Mouse (Mus musculus) E14TG2a.4 (cell line): ENCODE data around the gene Mapk3.

Source experiments
- H3K27me3 ChIP-seq: 2 replicates; pipeline ENCODE4 v1.6.1; 2014; ENCODE audit warnings: low read length, control low read depth; ENCODE audit not compliant: insufficient read depth
- H3K36me3 ChIP-seq: 2 replicates; pipeline ENCODE4 v1.6.1; 2014; ENCODE audit warnings: low read length, control low read depth; ENCODE audit not compliant: insufficient read depth
- H3K4me1 ChIP-seq: replicated peaks from 2 replicates; pipeline ENCODE4 v1.6.1; 2014; ENCODE audit warnings: low read depth, low read length, control low read depth
- H3K4me3 ChIP-seq: replicated peaks from 2 replicates; pipeline ENCODE4 v1.5.1; 2014; ENCODE audit warnings: mild to moderate bottlenecking, low read length
- H3K9me3 ChIP-seq: 2 replicates; pipeline ENCODE4 v1.6.1; 2014; ENCODE audit warnings: low read length, control low read depth
- CTCF ChIP-seq: conservative IDR thresholded peaks from 2 replicates; pipeline ENCODE4 v1.5.1; 2014; ENCODE audit warnings: low read length
- NANOG ChIP-seq: IDR thresholded peaks from 2 replicates; pipeline ENCODE4 v1.6.1; 2014; ENCODE audit warnings: borderline replicate concordance, low read length, mixed read lengths
- POU5F1 ChIP-seq: IDR thresholded peaks from 2 replicates; pipeline ENCODE4 v1.6.1; 2014; ENCODE audit warnings: low read length, borderline replicate concordance

Mapk3 gene

GRCm38 (mm10) chr7:126784469-126784868 is 25.1 kb downstream of the Mapk3 start:
- H3K4me3 ChIP-seq: no peak overlapping the region; the same call in 1 of the 2 replicates
- TF ChIP-seq CTCF: no peak
- TF ChIP-seq POU5F1: no peak
- TF ChIP-seq NANOG: no peak
- no peaks in the 10 kb centered on the region for H3K27me3 ChIP-seq
- no peaks in the 10 kb centered on the region for H3K9me3 ChIP-seq
- H3K4me1 ChIP-seq: peaks cover 89% of the 10 kb centered on the region
- H3K36me3 ChIP-seq: peaks cover 76% of the 10 kb centered on the region

- no peak overlapping the region for H3K4me3 ChIP-seq
- no peaks in the 10 kb centered on the region for H3K27me3 ChIP-seq
- H3K36me3 ChIP-seq: peaks cover 82% of the 10 kb centered on the region
- TF ChIP-seq POU5F1 (no peak), CTCF (no peak), NANOG (no peak)
- peaks cover 90% of the 10 kb centered on the region for H3K4me1 ChIP-seq
- no peaks in the 10 kb centered on the region for H3K9me3 ChIP-seq
Observed at GRCm38 (mm10) chr7:126785056-126785455, 25.7 kb downstream of the Mapk3 start.

- TF ChIP-seq NANOG (no peak), POU5F1 (no peak), CTCF (no peak)
- H3K27me3 ChIP-seq: no peaks in the 10 kb centered on the region
- peaks cover 91% of the 10 kb centered on the region for H3K36me3 ChIP-seq
- H3K4me3 ChIP-seq: no peak overlapping the region
- peaks cover 91% of the 10 kb centered on the region for H3K4me1 ChIP-seq
- H3K9me3 ChIP-seq: no peaks in the 10 kb centered on the region
Observed at GRCm38 (mm10) chr7:126786142-126786541, 26.7 kb downstream of the Mapk3 start.

GRCm38 (mm10) chr7:126789141-126789540 is 29.7 kb downstream of the Mapk3 start:
- 0 out of 2 replicates have a peak overlapping the region, but pooled peaks have one; percentile 8 for H3K4me3 ChIP-seq
- no peak for TF ChIP-seq CTCF
- no peak for TF ChIP-seq NANOG
- TF ChIP-seq POU5F1: no peak
- peaks cover 84% of the 10 kb centered on the region for H3K4me1 ChIP-seq
- H3K36me3 ChIP-seq: peaks cover 75% of the 10 kb centered on the region
- no peaks in the 10 kb centered on the region for H3K27me3 ChIP-seq
- H3K9me3 ChIP-seq: no peaks in the 10 kb centered on the region

GRCm38 (mm10) chr7:126791851-126792720 is 32.7 kb downstream of the Mapk3 start, which contains the start of gene Ppp4c:
TSS of gene Ppp4c (minus strand) at chr7:126792496.
- Histone ChIP-seq H3K9me3 (no peaks in the 10 kb centered on the region), H3K4me1 (peaks cover 83% of the 10 kb centered on the region), H3K4me3 (peak within 1 kb of the TSS; percentile 98), H3K36me3 (peaks cover 75% of the 10 kb centered on the region), H3K27me3 (no peaks in the 10 kb centered on the region)
- TF ChIP-seq CTCF (no peak), POU5F1 (no peak), NANOG (no peak)

- H3K4me3 ChIP-seq: peak overlapping the region; percentile 98
- no peaks in the 10 kb centered on the region for H3K9me3 ChIP-seq
- TF ChIP-seq CTCF: no peak
- TF ChIP-seq POU5F1: no peak
- no peak for TF ChIP-seq NANOG
- H3K36me3 ChIP-seq: peaks cover 75% of the 10 kb centered on the region
- H3K4me1 ChIP-seq: peaks cover 79% of the 10 kb centered on the region
- H3K27me3 ChIP-seq: no peaks in the 10 kb centered on the region
Observed at GRCm38 (mm10) chr7:126792721-126793443, 33.5 kb downstream of the Mapk3 start.

- H3K4me3 ChIP-seq: peak overlapping the region; percentile 98
- H3K36me3 ChIP-seq: peaks cover 73% of the 10 kb centered on the region
- peaks cover 72% of the 10 kb centered on the region for H3K4me1 ChIP-seq
- no peaks in the 10 kb centered on the region for H3K9me3 ChIP-seq
- TF ChIP-seq CTCF: no peak
- TF ChIP-seq POU5F1: no peak
- TF ChIP-seq NANOG: no peak
- H3K27me3 ChIP-seq: no peaks in the 10 kb centered on the region
Observed at GRCm38 (mm10) chr7:126793456-126794270, 34.3 kb downstream of the Mapk3 start.

GRCm38 (mm10) chr7:126794271-126794605 is 34.8 kb downstream of the Mapk3 start:
- Histone ChIP-seq H3K36me3 (peaks cover 68% of the 10 kb centered on the region), H3K4me1 (peaks cover 66% of the 10 kb centered on the region), H3K27me3 (no peaks in the 10 kb centered on the region), H3K4me3 (no peak overlapping the region), H3K9me3 (no peaks in the 10 kb centered on the region)
- no peak for TF ChIP-seq NANOG
- TF ChIP-seq POU5F1: no peak
- no peak for TF ChIP-seq CTCF
